Mouse (Mus musculus) kidney, adult 8-10 months (tissue): ENCODE data around the gene Rab33b.

Experiments used
- DNase-seq, 2 experiments: peaks; one replicate each; pipeline ENCODE4 v3.0.0; 2022

Rab33b gene

GRCm38 (mm10) chr3:51517467-51517866, 33.7 kb downstream of the Rab33b start:
- peak in 1 of 2 experiments; percentile 5 for DNase-seq

GRCm38 (mm10) chr3:51517878-51518762, 34.4 kb downstream of the Rab33b start:
- DNase-seq: no peak

GRCm38 (mm10) chr3:51518763-51519121, 35.0 kb downstream of the Rab33b start:
- DNase-seq: no peak

GRCm38 (mm10) chr3:51521262-51521661, 37.5 kb downstream of the Rab33b start:
- no peak for DNase-seq

GRCm38 (mm10) chr3:51525186-51525785, 41.6 kb downstream of the Rab33b start:
- no peak for DNase-seq

GRCm38 (mm10) chr3:51526891-51527290, 43.2 kb downstream of the Rab33b start:
- no peak for DNase-seq

- peak; percentile 35 to 40 for DNase-seq
Observed at GRCm38 (mm10) chr3:51531473-51532281, 48.0 kb downstream of the Rab33b start.

GRCm38 (mm10) chr3:51532282-51532620, 48.5 kb downstream of the Rab33b start:
- DNase-seq: peak in 1 of 2 experiments; percentile 5

GRCm38 (mm10) chr3:51533573-51533972, 49.9 kb downstream of the Rab33b start:
- DNase-seq: no peak

- DNase-seq: no peak
Observed at GRCm38 (mm10) chr3:51534013-51534412, 50.3 kb downstream of the Rab33b start.

- DNase-seq: peak; percentile 38 to 66
Observed at GRCm38 (mm10) chr3:51539567-51540408, 56.1 kb downstream of the Rab33b start.

GRCm38 (mm10) chr3:51540659-51541058, 56.9 kb downstream of the Rab33b start:
- no peak for DNase-seq

- DNase-seq: no peak
Observed at GRCm38 (mm10) chr3:51544442-51545128, 60.9 kb downstream of the Rab33b start.
